Mouse (Mus musculus): ENCODE results near the gene Kmt2c.
"Not testable (repeated sequence)": the region's sequence is repeated elsewhere in the genome, so short reads cannot be mapped to it uniquely, and the experiment has no call there.

Gene Kmt2c

GRCm38 (mm10) chr5:25368420-25368819 is 130.2 kb downstream of the Kmt2c start:
- no peak for DNase-seq (ENCODE audit: low spot score)

DNA sequence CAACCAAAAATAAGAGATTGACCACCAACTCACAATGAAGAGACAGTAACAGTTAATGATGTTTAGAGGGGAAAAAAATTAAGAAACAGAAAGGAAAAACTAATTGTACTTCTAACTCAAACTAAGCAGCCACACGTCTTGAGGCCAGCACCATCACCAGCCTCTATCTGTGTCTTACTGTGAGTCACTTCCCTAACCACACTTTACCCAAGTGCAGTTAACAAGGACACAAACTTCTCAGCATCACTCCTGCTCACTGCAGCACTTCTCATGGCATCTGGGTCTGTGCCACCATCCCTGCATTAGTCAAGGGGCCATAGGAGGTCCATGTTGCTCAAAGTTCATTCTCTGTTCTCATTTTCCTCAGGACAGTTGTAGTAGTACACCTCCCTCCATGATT is 131.5 kb downstream of the Kmt2c start:
- DNase-seq (ENCODE audit: low spot score) = no peak

GRCm38 (mm10) chr5:25353509-25353908 is 145.1 kb downstream of the Kmt2c start:
- no peak for DNase-seq (ENCODE audit: low spot score)

DNA sequence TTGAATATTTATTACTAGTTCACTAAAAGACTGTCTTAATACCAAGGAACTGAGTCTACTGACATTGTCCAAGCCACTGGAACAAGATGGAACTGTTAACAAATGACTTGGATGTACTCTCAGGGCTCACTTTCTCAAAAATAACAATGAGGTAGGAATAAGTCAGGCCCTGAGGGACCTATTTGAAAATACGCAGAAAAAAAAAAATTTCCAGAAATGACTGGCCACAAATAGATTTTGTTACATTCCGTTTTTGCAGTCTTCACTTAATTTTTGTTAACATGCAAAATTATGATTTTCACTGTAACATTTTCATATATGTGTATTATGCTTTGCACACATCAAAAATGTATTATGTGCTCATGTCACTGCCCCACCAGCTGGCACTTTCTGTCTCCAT is 167.3 kb downstream of the Kmt2c start:
- no peak for DNase-seq (ENCODE audit: low spot score)

DNA sequence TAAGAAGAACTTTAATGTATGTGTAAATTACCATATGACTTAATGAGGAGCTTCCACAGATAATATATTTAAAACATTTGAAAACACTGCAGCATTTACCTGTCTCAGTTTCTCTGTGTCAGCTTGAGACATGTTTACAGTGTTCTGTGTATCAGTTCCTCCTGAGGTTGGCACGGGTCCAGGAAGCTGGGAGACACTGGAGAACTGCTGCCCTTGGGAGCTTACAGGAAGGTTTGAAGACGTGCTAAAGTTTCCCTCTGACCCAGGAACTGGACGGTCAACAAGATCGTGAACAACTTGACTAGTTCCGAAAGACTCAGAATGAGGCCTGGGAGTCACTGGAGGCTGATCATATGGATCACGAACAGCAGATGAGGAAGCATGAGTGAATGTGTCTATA is 184.7 kb downstream of the Kmt2c start:
- DNase-seq (ENCODE audit: low spot score) = no peak

DNA sequence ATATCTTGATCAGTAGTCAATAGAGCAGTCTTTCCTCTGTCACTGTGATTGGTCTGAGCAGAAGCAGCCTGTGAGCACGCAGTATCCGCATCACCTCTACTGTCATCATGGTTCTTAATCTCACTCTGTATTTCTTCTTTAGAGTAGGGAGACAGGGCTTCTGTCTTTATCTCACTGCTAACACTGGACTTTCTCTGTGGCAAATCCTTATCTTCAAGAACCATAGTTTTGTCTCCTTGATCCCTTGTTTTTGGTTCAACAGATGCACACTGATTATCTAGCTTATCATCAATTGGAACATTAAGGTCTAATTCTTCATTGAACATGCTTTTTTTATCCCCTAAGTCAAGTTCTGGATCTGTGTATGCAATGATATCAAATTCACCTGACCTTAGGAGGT is 188.4 kb downstream of the Kmt2c start:
- no peak for DNase-seq (ENCODE audit: low spot score)

DNA sequence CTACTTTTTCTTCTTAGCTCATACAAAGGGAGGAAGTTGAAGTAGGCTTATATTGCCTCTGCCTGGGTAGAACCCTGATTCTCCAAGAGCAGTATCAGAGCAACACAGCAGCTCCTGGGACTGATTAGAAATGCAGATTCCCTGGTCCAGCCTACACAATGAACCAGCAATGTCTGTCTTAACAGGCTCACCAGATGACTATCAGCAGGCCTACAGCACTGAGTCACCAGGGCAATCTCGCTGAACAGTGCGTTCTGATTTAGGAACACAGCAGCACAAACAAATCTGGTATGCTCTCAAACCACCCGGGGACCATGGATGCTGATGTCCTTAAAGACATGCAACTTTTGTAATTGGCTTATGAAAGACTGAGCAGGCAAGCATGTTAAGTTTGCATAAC is 201.8 kb downstream of the Kmt2c start:
- no peak for DNase-seq (ENCODE audit: low spot score)

GRCm38 (mm10) chr5:25283988-25284387 is 214.6 kb downstream of the Kmt2c start:
- no peak for DNase-seq (ENCODE audit: low spot score)

GRCm38 (mm10) chr5:25276365-25276764 is 222.2 kb downstream of the Kmt2c start:
- DNase-seq (ENCODE audit: low spot score) = no peak

- no peak for DNase-seq (ENCODE audit: low spot score)
Observed at GRCm38 (mm10) chr5:25275629-25276028, 223.0 kb downstream of the Kmt2c start.

DNA sequence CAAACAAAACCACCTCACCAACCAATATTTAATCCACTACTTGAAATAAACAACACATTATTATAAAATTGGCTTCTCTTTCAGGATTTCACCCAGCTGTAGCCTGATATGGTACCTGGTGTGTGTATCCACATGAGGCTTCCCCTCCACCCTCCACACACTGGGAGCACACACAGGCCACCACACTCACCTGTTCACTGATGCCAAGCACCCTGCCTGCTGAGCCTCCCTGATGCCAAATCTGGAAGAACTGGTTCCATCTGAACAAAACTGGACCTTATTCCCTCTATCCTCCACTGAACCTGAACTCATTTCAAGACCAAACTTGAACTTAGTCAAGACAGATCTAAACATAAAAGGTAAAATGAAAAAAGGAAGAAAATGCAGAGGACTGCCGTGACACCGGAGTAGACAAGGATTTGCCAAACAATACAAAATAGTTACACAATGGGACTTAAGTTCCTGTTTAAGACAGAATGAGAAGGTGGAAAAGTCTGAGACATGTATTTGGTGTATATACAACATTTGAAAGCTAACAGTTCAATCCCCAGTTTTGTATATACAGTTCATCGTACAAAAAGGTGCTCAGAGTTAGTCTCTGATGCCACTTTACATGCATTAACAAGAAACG is 230.2 kb downstream of the Kmt2c start:
- DNase-seq (ENCODE audit: low spot score) = no peak

- DNase-seq (ENCODE audit: low spot score) = no peak
Observed at GRCm38 (mm10) chr5:25262266-25262665, 236.3 kb downstream of the Kmt2c start.

DNA sequence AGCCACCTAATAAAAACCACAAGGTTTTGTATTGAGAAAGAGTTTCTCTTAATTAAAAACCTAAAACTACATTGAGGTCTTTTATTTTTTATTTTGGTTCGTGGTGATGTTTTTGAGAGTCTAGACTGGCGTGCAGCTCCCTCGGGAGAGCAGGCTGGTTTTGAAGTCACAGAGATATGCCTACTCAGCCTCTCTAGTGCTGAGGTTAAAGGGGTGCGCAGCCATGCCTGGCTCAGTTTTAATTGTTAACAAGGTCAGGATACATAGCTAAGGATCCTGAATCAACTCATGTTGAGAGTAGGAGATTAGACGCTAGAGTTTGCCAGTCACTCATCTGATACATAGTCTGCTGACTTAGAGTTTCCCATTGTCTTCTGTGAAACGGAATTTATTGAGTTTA is 237.1 kb downstream of the Kmt2c start:
- DNase-seq (ENCODE audit: low spot score) = no peak

- no peak for DNase-seq (ENCODE audit: low spot score)
Observed at GRCm38 (mm10) chr5:25256686-25257085, 241.9 kb downstream of the Kmt2c start.

DNA sequence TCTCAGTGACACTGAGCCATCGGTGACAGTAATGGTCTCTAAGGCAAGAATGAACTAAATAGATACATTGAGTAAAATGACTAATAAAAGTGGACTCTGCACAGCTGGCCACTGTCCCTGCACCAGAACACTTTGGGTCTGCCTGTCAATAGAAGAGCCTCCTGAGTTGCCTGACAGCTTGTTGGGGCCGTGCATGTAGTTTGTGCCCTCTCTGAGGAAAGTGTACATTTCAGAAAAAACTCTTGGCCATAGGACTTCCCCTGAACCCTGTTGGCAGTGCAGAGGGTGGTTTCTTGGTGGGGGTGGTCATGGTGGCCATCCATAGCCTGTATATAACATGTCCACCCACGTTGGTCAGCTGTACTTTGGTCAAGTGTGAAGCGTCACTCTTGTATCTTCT is 244.1 kb downstream of the Kmt2c start:
- no peak for DNase-seq (ENCODE audit: low spot score)

GRCm38 (mm10) chr5:25252825-25253544 is 245.6 kb downstream of the Kmt2c start:
- no peak for DNase-seq (ENCODE audit: low spot score)

- DNase-seq (ENCODE audit: low spot score) = no peak
Observed at GRCm38 (mm10) chr5:25252423-25252822, 246.2 kb downstream of the Kmt2c start.

- DNase-seq (ENCODE audit: low spot score) = no peak
Observed at GRCm38 (mm10) chr5:25247036-25247435, 251.5 kb downstream of the Kmt2c start.

- no peak for DNase-seq (ENCODE audit: low spot score)
Observed at GRCm38 (mm10) chr5:25246473-25246865, 252.1 kb downstream of the Kmt2c start.

DNA sequence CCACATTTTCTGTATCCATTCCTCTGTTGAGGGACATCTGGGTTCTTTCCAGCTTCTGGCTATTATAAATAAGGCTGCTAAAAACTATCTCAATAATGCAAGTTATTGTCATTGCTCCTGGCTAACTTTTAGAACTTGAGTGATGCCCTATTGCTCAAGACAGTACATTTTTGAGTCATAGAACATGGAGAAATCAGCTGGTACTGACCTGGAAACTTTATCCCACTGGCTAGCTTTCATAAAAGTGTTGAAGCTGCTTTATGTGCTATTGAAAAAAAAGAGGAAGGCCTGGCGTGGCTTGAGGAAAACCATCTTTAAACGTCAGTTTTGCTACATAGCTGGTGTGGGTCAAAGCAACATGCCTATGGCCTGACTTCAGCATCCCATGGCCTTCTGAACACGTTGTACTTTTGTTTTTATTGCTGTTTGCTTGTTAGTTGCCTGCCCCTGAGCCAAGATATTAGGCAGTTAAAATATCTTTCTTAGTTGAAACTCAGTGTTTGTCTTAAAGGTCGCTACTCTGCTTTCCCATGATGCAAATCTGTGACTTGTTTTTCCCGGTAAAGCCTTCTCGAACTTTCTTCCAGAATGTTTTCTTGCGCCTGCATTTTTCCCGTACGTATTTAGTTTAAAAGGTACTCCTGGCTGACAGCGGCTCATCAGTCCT is 252.6 kb downstream of the Kmt2c start:
- DNase-seq (ENCODE audit: low spot score) = no peak

- DNase-seq (ENCODE audit: low spot score) = no peak
Observed at GRCm38 (mm10) chr5:25243101-25243500, 255.5 kb downstream of the Kmt2c start.

- not testable (repeated sequence) for DNase-seq (ENCODE audit: low spot score)
Observed at GRCm38 (mm10) chr5:25224377-25224776, 274.2 kb downstream of the Kmt2c start.
